In the genomic region with DNA sequence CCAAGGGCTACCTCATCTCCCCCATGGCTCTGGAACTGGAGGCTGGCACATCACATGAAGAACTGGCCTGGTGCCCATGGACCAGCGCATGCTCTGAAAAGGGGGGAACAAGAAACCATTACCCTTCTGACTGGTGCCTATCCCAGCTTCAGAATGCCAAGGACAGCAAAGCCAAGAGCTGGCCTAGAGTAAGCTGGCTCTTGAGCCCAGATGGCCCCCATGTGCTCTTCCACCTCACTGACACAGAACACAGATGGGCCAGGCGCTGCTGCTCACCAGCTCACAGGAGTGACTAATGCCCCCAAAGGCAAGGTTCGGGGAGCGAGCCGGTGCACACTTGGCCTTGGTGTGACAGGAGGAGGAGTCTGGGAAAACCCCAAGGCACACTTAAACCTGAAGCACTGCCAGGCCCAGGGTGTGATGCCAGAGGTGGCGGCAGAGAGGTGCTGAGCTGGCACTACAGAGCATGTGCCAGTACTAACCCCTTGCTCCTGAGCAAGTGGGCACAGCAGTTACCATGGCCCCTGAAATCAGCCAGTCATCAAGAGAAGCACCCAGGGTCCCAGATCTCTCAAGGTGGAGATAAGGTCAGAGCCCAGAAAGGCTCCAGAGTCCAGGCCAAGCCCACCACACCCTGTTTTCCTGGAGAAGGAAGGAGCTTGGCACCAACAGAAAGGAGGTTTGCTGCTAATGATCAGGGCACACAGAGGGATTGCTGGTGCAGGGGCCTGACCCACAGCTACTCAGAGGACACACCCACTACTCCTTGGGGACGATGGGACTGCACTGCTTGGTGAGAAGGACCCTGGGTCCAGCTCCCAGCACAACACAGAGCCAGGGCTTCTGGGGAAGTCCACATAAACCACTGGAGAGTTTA, we compare ENCODE assay signal across 10 mouse cellular contexts. TPM values are rescaled to one million over a fixed set of nuclear protein-coding genes. Genes with fewer than 3 reads are reported as not detected.
DNase-seq lines count a peak whose midpoint lies in the region; ATAC-seq and TF ChIP-seq lines count a peak whose summit lies in the region.
"Had no signal": no experiment of that assay in that cellular context is flagged by ENCODE, and none has a peak within 500 bp of the region (broad histone marks: within the 10 kb centered on the region; RNA-seq: fewer than 3 reads in every experiment).

No protein-coding gene starts in this region.

- no peaks in the 10 kb centered on the region for H3K27me3 ChIP-seq in kidney, embryonic 16.5 days (ENCODE audit: insufficient read depth, low read length)
- H3K27me3 ChIP-seq in cerebellum, adult 2 months (ENCODE audit: control insufficient read depth, insufficient read depth, low read length): no peaks in the 10 kb centered on the region
- H3K27me3 ChIP-seq: lung, embryonic 15.5 days had no signal

- H3K9me3 ChIP-seq in kidney, embryonic 16.5 days (ENCODE audit: low read length): no peaks in the 10 kb centered on the region
- H3K9me3 ChIP-seq: lung, embryonic 15.5 days had no signal

- no peak for TF ChIP-seq CTCF in cerebellum, adult 2 months (IDR thresholded peaks at IDR 0.05; ENCODE audit: borderline replicate concordance, insufficient read depth, low read depth, low read length)

- H3K4me1 ChIP-seq in kidney, embryonic 16.5 days (ENCODE audit: insufficient read depth, low read length): peaks cover 3% of the 10 kb centered on the region; the same call in 1 of the 2 replicates
- H3K4me1 ChIP-seq in cerebellum, adult 2 months (ENCODE audit: control insufficient read depth, insufficient read depth, low read length): peaks cover 58% of the 10 kb centered on the region

- 86% methylated on average over 7 of the region's 7 CpGs for WGBS in kidney, embryonic 16.5 days
- 3% methylated on average over 7 of the region's 7 CpGs for WGBS in cerebellum, adult 2 months

- peak; percentile 80 for DNase-seq in kidney, adult 18-20 months
- peak; percentile 93 for DNase-seq in Muller cell, postnatal 12 days (ENCODE audit: inconsistent ontology term)
- DNase-seq in cerebellum, adult 2 months: peak; percentile 89 to 93
- peak; percentile 84 to 86 for DNase-seq in heart, postnatal 10 days
- peak; percentile 42 for DNase-seq in lung, postnatal 25 days (ENCODE audit: low spot score)
- DNase-seq in embryo, embryonic 11 days: no peak
- DNase-seq in spleen, adult 18-20 months: no peak

- H3K27ac ChIP-seq in kidney, embryonic 16.5 days (ENCODE audit: low read length): no peak overlapping the region
- peak overlapping the region; percentile 90 for H3K27ac ChIP-seq in cerebellum, adult 2 months (ENCODE audit: insufficient read depth, low read length)
- H3K27ac ChIP-seq: lung, embryonic 15.5 days had no signal

- no peak overlapping the region for H3K4me2 ChIP-seq in kidney, embryonic 16.5 days (replicated peaks; ENCODE audit: low read depth, low read length)
- H3K4me2 ChIP-seq: lung, embryonic 15.5 days had no signal

- peak; percentile 40; the same call in 1 of the 2 replicates for TF ChIP-seq POLR2A in cerebellum, adult 2 months (IDR thresholded peaks at IDR 0.05; ENCODE audit: borderline replicate concordance, insufficient read depth, low read length)

- no peak overlapping the region for H3K9ac ChIP-seq in kidney, embryonic 16.5 days (replicated peaks; ENCODE audit: low read length)
- H3K9ac ChIP-seq: lung, embryonic 15.5 days had no signal

- intact Hi-C loops in heart, postnatal 10 days (cut with DNase I): no loop called here

- ATAC-seq in kidney, embryonic 16.5 days (ENCODE audit: low FRiP score, low TSS enrichment): no peak

- H3K36me3 ChIP-seq in kidney, embryonic 16.5 days (ENCODE audit: insufficient read depth, low read length): peaks cover 24% of the 10 kb centered on the region

- H3K4me3 ChIP-seq in kidney, embryonic 16.5 days (ENCODE audit: low read length): no peak overlapping the region
- H3K4me3 ChIP-seq in cerebellum, adult 2 months (replicated peaks; ENCODE audit: insufficient read depth, low read depth, low read length): peak overlapping the region; percentile 50
- H3K4me3 ChIP-seq: erythroblast, embryonic 14.5 days; lung, embryonic 15.5 days had no signal

RNA-seq across cellular contexts. Expression of gene Rnf114, which starts 6.7 kb away (rescaled TPM):
- 104 and 108 TPM in 2 replicates for polyA plus RNA-seq in kidney, embryonic 16.5 days (2015; fragmentation: Nextera tagmentation; extraction: Ambion mirVana)
- polyA plus RNA-seq in cerebellum, adult 2 months (2012; rRNA removed): 101 and 106 TPM in 2 replicates
- total RNA-seq in heart, postnatal 10 days (2021): 10 to 100 TPM; 41.9 to 47.1 TPM

RNA-seq across cellular contexts. Expression of gene Spata2, which starts 6.9 kb away (rescaled TPM):
- 18.3 and 21.2 TPM in 2 replicates for polyA plus RNA-seq in kidney, embryonic 16.5 days (2015; fragmentation: Nextera tagmentation; extraction: Ambion mirVana)
- 80.2 and 88.0 TPM in 2 replicates for polyA plus RNA-seq in cerebellum, adult 2 months (2012; rRNA removed)
- 10 to 100 TPM; 24.0 to 24.9 TPM for total RNA-seq in heart, postnatal 10 days (2021)

RNA-seq across cellular contexts. Expression of gene Snai1, which starts 52.3 kb away (rescaled TPM):
- 40.8 and 49.3 TPM in 2 replicates for polyA plus RNA-seq in kidney, embryonic 16.5 days (2015; fragmentation: Nextera tagmentation; extraction: Ambion mirVana)
- polyA plus RNA-seq in cerebellum, adult 2 months (2012; rRNA removed): 1.1 and 1.9 TPM in 2 replicates
- 1 to 10 TPM; 3.6 to 4.1 TPM for total RNA-seq in heart, postnatal 10 days (2021)
- polyA plus RNA-seq: erythroblast, embryonic 14.5 days had no signal

Comparison
In these comparisons a context has a peak if more than half of its experiments do, and no peak if none do; other contexts are left out.
1. DNase-seq: peak in kidney, adult 18-20 months (single experiment), Muller cell, postnatal 12 days (single experiment), cerebellum, adult 2 months (2 of 2), heart, postnatal 10 days (2 of 2) and lung, postnatal 25 days (single experiment); none in embryo, embryonic 11 days (single experiment) and spleen, adult 18-20 months (0 of 2).
2. RNA of gene Snai1, which starts 52.3 kb away (polyA plus RNA-seq): 40.8 to 49.3 TPM in kidney, embryonic 16.5 days; 1.1 to 1.9 TPM in cerebellum, adult 2 months; every median in the first group is over 10 times any median in the second.